Mouse (Mus musculus) skeletal muscle tissue, postnatal 0 days (tissue): Measurements from ENCODE around the gene Cavin4. TPM values are rescaled to one million over a fixed set of nuclear protein-coding genes. Genes with fewer than 3 reads are reported as not detected.

ENCODE experiments used
- polyA plus RNA-seq: library from polyadenylated mRNA; unstranded; fragments of >200 nt; fragmentation: Nextera tagmentation; extraction: Ambion mirVana; gene quantifications from 2 replicates; pipeline ENCODE4 v1.2.1, GENCODE M21; 2015

Gene Cavin4
- 193 and 213 TPM in 2 replicates for polyA plus RNA-seq

GRCm38 (mm10) chr4:48663271-48663670 lies at the start of gene Cavin4:
TSS of gene Cavin4 (plus strand) at chr4:48663514.

Other genes starting within 250 kb of the Cavin4 start
- gene Tex10, start 190.1 kb upstream of the Cavin4 start, polyA plus RNA-seq: 15.3 and 16.1 TPM in 2 replicates
- gene Msantd3, start 123.6 kb upstream of the Cavin4 start, polyA plus RNA-seq: 20.1 and 22.7 TPM in 2 replicates
- gene Tmeff1, start 78.3 kb upstream of the Cavin4 start, polyA plus RNA-seq: 6.3 and 6.7 TPM in 2 replicates